Mouse (Mus musculus) Muller cell, postnatal 12 days (primary cell): ENCODE data around the gene Slc6a4.
"Not testable (repeated sequence)": the region's sequence is repeated elsewhere in the genome, so short reads cannot be mapped to it uniquely, and the experiment has no call there.

Experiments
- DNase-seq: peaks from one replicate; pipeline ENCODE4 v3.0.0-alpha.2; 2015; ENCODE audit errors: inconsistent ontology term

Slc6a4 gene

GRCm38 (mm10) chr11:77019539-77019938 lies 21.1 kb downstream of the Slc6a4 start:
- no peak for DNase-seq

GRCm38 (mm10) chr11:77021749-77022396 lies 23.5 kb downstream of the Slc6a4 start:
- no peak for DNase-seq

- no peak for DNase-seq
These were observed 28.2 kb downstream of the Slc6a4 start for GRCm38 (mm10) chr11:77026559-77026958.

- DNase-seq = no peak
These were observed 29.8 kb downstream of the Slc6a4 start for GRCm38 (mm10) chr11:77028157-77028556.

GRCm38 (mm10) chr11:77031151-77031934 lies 32.9 kb downstream of the Slc6a4 start:
- no peak for DNase-seq

GRCm38 (mm10) chr11:77041891-77042290 lies 43.5 kb downstream of the Slc6a4 start:
- no peak for DNase-seq

GRCm38 (mm10) chr11:77042816-77043215 lies 44.4 kb downstream of the Slc6a4 start:
- no peak for DNase-seq

GRCm38 (mm10) chr11:77061951-77062350 lies 63.5 kb downstream of the Slc6a4 start:
- no peak for DNase-seq

GRCm38 (mm10) chr11:77063406-77063805 lies 65.0 kb downstream of the Slc6a4 start:
- no peak for DNase-seq

- DNase-seq = no peak
These were observed 70.4 kb downstream of the Slc6a4 start for GRCm38 (mm10) chr11:77068825-77069224.

GRCm38 (mm10) chr11:77070721-77071120 lies 72.3 kb downstream of the Slc6a4 start:
- DNase-seq = no peak

- not testable (repeated sequence) for DNase-seq
These were observed 78.9 kb downstream of the Slc6a4 start for GRCm38 (mm10) chr11:77077331-77077730.

- DNase-seq = no peak
These were observed 79.4 kb downstream of the Slc6a4 start for GRCm38 (mm10) chr11:77077792-77078191.

GRCm38 (mm10) chr11:77078273-77079134 lies 80.1 kb downstream of the Slc6a4 start, which contains the start of gene Nsrp1:
TSS of gene Nsrp1 (minus strand) at chr11:77078435.
- peak; percentile 87 for DNase-seq

- DNase-seq = no peak
These were observed 81.0 kb downstream of the Slc6a4 start for GRCm38 (mm10) chr11:77079361-77079760.
